ENCODE assay signal across 8 mouse cellular contexts in genomic region chr9:121858153-121858488, GRCm38 (mm10). TPM values are rescaled to one million over a fixed set of nuclear protein-coding genes. Genes with fewer than 3 reads are reported as not detected.
A peak's percentile ranks its signal among the peaks of the same experiment; 100 is the strongest.
DNase-seq lines count a peak whose midpoint lies in the region; ATAC-seq lines count a peak whose summit lies in the region.

Gene Higd1a (minus strand): TSS chr9:121858362.

- H3K4me2 ChIP-seq in lung, embryonic 15.5 days = peak within 1 kb of the TSS; percentile 84
- H3K4me2 ChIP-seq in embryonic facial prominence, embryonic 12.5 days (replicated peaks) = peak within 1 kb of the TSS; percentile 79
- H3K4me2 ChIP-seq in heart, embryonic 16.5 days (ENCODE audit: low read depth, low read length) = peak within 1 kb of the TSS; percentile 75
- peak within 1 kb of the TSS; percentile 73 for H3K4me2 ChIP-seq in neural tube, embryonic 14.5 days (ENCODE audit: low read depth, low read length)

- peak within 1 kb of the TSS; percentile 86 for H3K9ac ChIP-seq in lung, embryonic 15.5 days
- peak within 1 kb of the TSS; percentile 77 for H3K9ac ChIP-seq in embryonic facial prominence, embryonic 12.5 days
- H3K9ac ChIP-seq in heart, embryonic 16.5 days (ENCODE audit: low read length) = peak within 1 kb of the TSS; percentile 94
- H3K9ac ChIP-seq in neural tube, embryonic 14.5 days (replicated peaks; ENCODE audit: low read depth, low read length) = peak within 1 kb of the TSS; percentile 84

- ATAC-seq in lung, embryonic 15.5 days (ENCODE audit: borderline replicate concordance, extremely low read depth, low FRiP score, low TSS enrichment) = no peak
- ATAC-seq in embryonic facial prominence, embryonic 12.5 days (ENCODE audit: insufficient number of reproducible peaks, insufficient read depth, low FRiP score, low TSS enrichment) = no peak
- no peak for ATAC-seq in heart, embryonic 16.5 days (replicated peaks; ENCODE audit: extremely low read depth, insufficient read depth, low FRiP score)
- no peak for ATAC-seq in neural tube, embryonic 14.5 days (ENCODE audit: low read depth)

- no peaks in the 10 kb centered on the region for H3K9me3 ChIP-seq in lung, embryonic 15.5 days
- H3K9me3 ChIP-seq in embryonic facial prominence, embryonic 12.5 days = no peaks in the 10 kb centered on the region
- H3K9me3 ChIP-seq in heart, embryonic 16.5 days (replicated peaks; ENCODE audit: control insufficient read depth, low read length) = no peaks in the 10 kb centered on the region
- H3K9me3 ChIP-seq in neural tube, embryonic 14.5 days (ENCODE audit: control insufficient read depth, low read length) = no peaks in the 10 kb centered on the region

- peak within 1 kb of the TSS; percentile 98 for H3K27ac ChIP-seq in lung, embryonic 15.5 days
- H3K27ac ChIP-seq in embryonic facial prominence, embryonic 12.5 days = peak within 1 kb of the TSS; percentile 96
- peak within 1 kb of the TSS; percentile 98 for H3K27ac ChIP-seq in heart, embryonic 16.5 days (ENCODE audit: low read length)
- H3K27ac ChIP-seq in neural tube, embryonic 14.5 days (ENCODE audit: low read depth, low read length) = peak within 1 kb of the TSS; percentile 95

- intact Hi-C loops in left cerebral cortex, postnatal 4 days (cut with DNase I) = no loop called here

- H3K4me3 ChIP-seq in lung, embryonic 15.5 days = peak within 1 kb of the TSS; percentile 93
- H3K4me3 ChIP-seq in embryonic facial prominence, embryonic 12.5 days = peak within 1 kb of the TSS; percentile 80
- peak within 1 kb of the TSS; percentile 89 for H3K4me3 ChIP-seq in heart, embryonic 16.5 days (ENCODE audit: low read length)
- H3K4me3 ChIP-seq in neural tube, embryonic 14.5 days (ENCODE audit: low read depth, low read length) = peak within 1 kb of the TSS; percentile 78

- no peaks in the 10 kb centered on the region for H3K36me3 ChIP-seq in lung, embryonic 15.5 days
- H3K36me3 ChIP-seq in embryonic facial prominence, embryonic 12.5 days = no peaks in the 10 kb centered on the region
- no peaks in the 10 kb centered on the region for H3K36me3 ChIP-seq in heart, embryonic 16.5 days (ENCODE audit: control insufficient read depth, insufficient read depth)
- H3K36me3 ChIP-seq in neural tube, embryonic 14.5 days (ENCODE audit: control insufficient read depth, insufficient read depth, low read length) = no peaks in the 10 kb centered on the region

- 10% methylated on average over 6 of the region's 6 CpGs for WGBS in lung, embryonic 15.5 days
- WGBS in embryonic facial prominence, embryonic 12.5 days = 25% methylated on average over 6 of the region's 6 CpGs
- WGBS in heart, embryonic 16.5 days = 13% methylated on average over 6 of the region's 6 CpGs
- 10% methylated on average over 6 of the region's 6 CpGs for WGBS in neural tube, embryonic 14.5 days

- H3K4me1 ChIP-seq in lung, embryonic 15.5 days = 0 out of 2 replicates have a peak, but pooled peaks cover 4% of the 10 kb centered on the region
- H3K4me1 ChIP-seq in embryonic facial prominence, embryonic 12.5 days = no peaks in the 10 kb centered on the region
- H3K4me1 ChIP-seq in heart, embryonic 16.5 days (ENCODE audit: control insufficient read depth, insufficient read depth, low read length) = peaks cover 16% of the 10 kb centered on the region
- H3K4me1 ChIP-seq in neural tube, embryonic 14.5 days (ENCODE audit: control insufficient read depth, insufficient read depth, low read length) = no peaks in the 10 kb centered on the region

- H3K27me3 ChIP-seq in lung, embryonic 15.5 days = no peaks in the 10 kb centered on the region
- no peaks in the 10 kb centered on the region for H3K27me3 ChIP-seq in embryonic facial prominence, embryonic 12.5 days
- H3K27me3 ChIP-seq in heart, embryonic 16.5 days (ENCODE audit: control insufficient read depth, insufficient read depth, low read length) = no peaks in the 10 kb centered on the region
- no peaks in the 10 kb centered on the region for H3K27me3 ChIP-seq in neural tube, embryonic 14.5 days (ENCODE audit: control insufficient read depth, insufficient read depth, low read length)

- no peak for DNase-seq in lung, postnatal 4 days
- DNase-seq in left cerebral cortex, postnatal 4 days = no peak
- DNase-seq in spleen, adult 12 weeks (ENCODE audit: low spot score) = no peak
- no peak for DNase-seq in yolk sac, embryonic 10.5 days (ENCODE audit: low spot score)

RNA-seq across cellular contexts. Expression of gene Higd1a, which starts in this region (rescaled TPM):
- polyA plus RNA-seq in lung, embryonic 15.5 days (2015; fragmentation: Nextera tagmentation; extraction: Ambion mirVana) = 155 and 175 TPM in 2 replicates
- polyA plus RNA-seq in embryonic facial prominence, embryonic 12.5 days (2016; fragmentation: Nextera tagmentation; extraction: Ambion mirVana) = 128 and 154 TPM in 2 replicates
- polyA plus RNA-seq in heart, embryonic 16.5 days (2015; fragmentation: Nextera tagmentation; extraction: Ambion mirVana) = 214 and 262 TPM in 2 replicates
- total RNA-seq in left cerebral cortex, postnatal 4 days (2021) = 10 to 100 TPM; 55.9 to 58.7 TPM
- 135 and 159 TPM in 2 replicates for polyA plus RNA-seq in neural tube, embryonic 14.5 days (2014; fragmentation: Nextera tagmentation; extraction: Ambion mirVana)
